Mouse (Mus musculus) liver, embryonic 14.5 days (tissue): Measurements from ENCODE around the gene 2210011C24Rik.

ENCODE experiments used
- CTCF ChIP-seq: IDR thresholded peaks from 2 replicates; pipeline ENCODE4 v1.5.1; 2016; ENCODE audit warnings: antibody characterized with exemption, low read depth, control low read depth
- EP300 ChIP-seq: IDR thresholded peaks from 2 replicates; pipeline ENCODE4 v1.6.1; 2016; ENCODE audit warnings: antibody characterized with exemption, low read depth

GRCm38 (mm10) chr8:84024171-84024570, 12.2 kb upstream of the 2210011C24Rik start:
- TF ChIP-seq CTCF (peak; percentile 90), EP300 (no peak)
